Mouse (Mus musculus): Measurements from ENCODE around the gene Gm17349. TPM values are rescaled to one million over a fixed set of nuclear protein-coding genes. Genes with fewer than 3 reads are reported as not detected.

Gm17349 gene
- total RNA-seq, 1 experiment, result 2.5 TPM

- H3K4me1 ChIP-seq (ENCODE audit: control insufficient read depth in 2 of 2, insufficient read depth in 2 of 2, low read length in 2 of 2, poor library complexity in 1 of 2), result peaks cover 5 to 27% of the 10 kb centered on the region in 2 experiments; a peak in 3 of 4 replicates
- H3K9ac ChIP-seq (ENCODE audit: insufficient read depth, low read depth, low read length, poor library complexity, severe bottlenecking), result peak within 1 kb of the TSS; percentile 90
- H3K9me3 ChIP-seq (ENCODE audit: control insufficient read depth, insufficient read depth, low read depth, low read length), result no peaks in the 10 kb centered on the region
- peak within 1 kb of the TSS; percentile 17; the same call in 1 of the 2 replicates for H3K27ac ChIP-seq (ENCODE audit: insufficient read depth, low read depth, low read length, poor library complexity, severe bottlenecking)
- peak within 1 kb of the TSS; percentile 76 to 96 for H3K4me3 ChIP-seq (ENCODE audit: insufficient read depth in 1 of 2, low read depth in 1 of 2, low read length in 2 of 2, poor library complexity in 1 of 2, severe bottlenecking in 1 of 2)
- peaks cover 4% of the 10 kb centered on the region; the same call in 1 of the 2 replicates for H3K36me3 ChIP-seq (ENCODE audit: control insufficient read depth, insufficient read depth, low read length, poor library complexity, severe bottlenecking)
- TF ChIP-seq CHD2 (IDR thresholded peaks at IDR 0.05; ENCODE audit: low read depth, low read length) (peak; percentile 98), ZC3H11A (IDR thresholded peaks at IDR 0.05; ENCODE audit: borderline replicate concordance, low read depth, low read length) (no peak), ZNF384 (IDR thresholded peaks at IDR 0.05; ENCODE audit: low read depth, low read length) (no peak), HCFC1 (IDR thresholded peaks at IDR 0.05; ENCODE audit: borderline replicate concordance, insufficient read depth, low read length) (peak; percentile 89)
- peak; percentile 97 for DNase-seq (ENCODE audit: low read depth, low spot score)
- in situ Hi-C loops (cut with MboI; ENCODE audit: low sequenced_read_pairs in 2 of 2, unreplicated experiment in 2 of 2), result no loop called here
These were observed 20.3 kb upstream of the Gm17349 start, which contains the start of gene Cox14 for GRCm38 (mm10) chr15:99725341-99726155. Cox14 (plus strand) TSS chr15:99725618.

DNA sequence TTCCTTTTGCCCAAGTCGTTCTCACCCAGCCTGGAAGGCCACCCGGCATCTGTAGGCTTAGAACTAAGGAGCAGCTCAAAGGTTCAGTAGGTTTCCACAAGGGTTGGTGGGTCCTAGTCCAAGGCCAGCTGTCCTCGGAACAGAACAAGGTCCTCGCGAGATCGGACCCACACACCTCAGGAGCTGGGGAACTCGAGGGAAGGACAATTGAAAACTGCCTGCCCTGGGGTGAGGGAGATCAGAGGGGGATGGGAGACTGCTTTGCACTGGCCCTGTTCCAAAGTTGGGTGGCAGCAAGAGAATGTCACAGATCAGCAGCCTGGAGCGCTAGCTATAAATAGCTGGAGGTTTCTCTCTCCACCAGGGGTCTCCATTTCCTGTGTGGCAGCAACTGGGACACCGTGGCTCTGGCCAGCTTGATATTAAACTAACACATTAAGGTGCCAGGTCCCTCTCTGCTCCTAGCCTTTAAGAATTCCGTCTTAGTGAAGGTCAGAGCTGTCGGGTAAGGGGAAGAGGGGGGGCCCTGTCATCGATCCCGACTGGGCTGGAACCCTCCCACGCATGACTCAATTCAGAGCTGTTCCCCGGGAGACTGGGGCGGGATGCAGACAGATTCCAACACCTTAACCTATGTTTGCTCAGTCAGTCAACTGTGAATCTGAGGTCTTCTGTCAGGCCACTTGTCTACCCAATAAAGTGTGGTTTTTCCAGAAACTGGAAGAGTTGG, 19.2 kb upstream of the Gm17349 start:
- H3K36me3 ChIP-seq (ENCODE audit: control insufficient read depth, insufficient read depth, low read length, poor library complexity, severe bottlenecking), result peaks cover 4% of the 10 kb centered on the region; the same call in 1 of the 2 replicates

GRCm38 (mm10) chr15:99723515-99724291, 18.4 kb upstream of the Gm17349 start:
- in situ Hi-C loops (cut with MboI; ENCODE audit: low sequenced_read_pairs in 2 of 2, unreplicated experiment in 2 of 2), result no loop called here
- no peak for TF ChIP-seq CHD2 (IDR thresholded peaks at IDR 0.05; ENCODE audit: low read depth, low read length)
- no peak for TF ChIP-seq ZNF384 (IDR thresholded peaks at IDR 0.05; ENCODE audit: low read depth, low read length)
- no peak for TF ChIP-seq ZC3H11A (IDR thresholded peaks at IDR 0.05; ENCODE audit: borderline replicate concordance, low read depth, low read length)
- TF ChIP-seq MAFK (IDR thresholded peaks at IDR 0.05; ENCODE audit: insufficient read depth, low read depth, low read length), result no peak
- TF ChIP-seq HCFC1 (IDR thresholded peaks at IDR 0.05; ENCODE audit: borderline replicate concordance, insufficient read depth, low read length), result no peak
- Histone ChIP-seq H3K9ac (ENCODE audit: insufficient read depth, low read depth, low read length, poor library complexity, severe bottlenecking) (0 out of 2 replicates have a peak overlapping the region, but pooled peaks have one; percentile 28), H3K4me1 (ENCODE audit: control insufficient read depth in 2 of 2, insufficient read depth in 2 of 2, low read length in 2 of 2, poor library complexity in 1 of 2) (peaks cover 5 to 30% of the 10 kb centered on the region in 2 experiments; a peak in 3 of 4 replicates), H3K27ac (ENCODE audit: insufficient read depth, low read depth, low read length, poor library complexity, severe bottlenecking) (peak overlapping the region; percentile 53; the same call in 1 of the 2 replicates), H3K9me3 (ENCODE audit: control insufficient read depth, insufficient read depth, low read depth, low read length) (no peaks in the 10 kb centered on the region), H3K36me3 (ENCODE audit: control insufficient read depth, insufficient read depth, low read length, poor library complexity, severe bottlenecking) (peaks cover 4% of the 10 kb centered on the region; the same call in 1 of the 2 replicates), H3K4me3 (ENCODE audit: insufficient read depth in 1 of 2, low read depth in 1 of 2, low read length in 2 of 2, poor library complexity in 1 of 2, severe bottlenecking in 1 of 2) (0 out of 4 replicates have a peak overlapping the region, but pooled peaks have one; percentile 11 to 19)
- no peak for DNase-seq (ENCODE audit: low read depth, low spot score)

More for the DNA sequence above, 19.2 kb upstream of the Gm17349 start:
- Histone ChIP-seq H3K9me3 (ENCODE audit: control insufficient read depth, insufficient read depth, low read depth, low read length) (no peaks in the 10 kb centered on the region), H3K4me1 (ENCODE audit: control insufficient read depth in 2 of 2, insufficient read depth in 2 of 2, low read length in 2 of 2, poor library complexity in 1 of 2) (peaks cover 5 to 30% of the 10 kb centered on the region in 2 experiments; a peak in 3 of 4 replicates), H3K27ac (ENCODE audit: insufficient read depth, low read depth, low read length, poor library complexity, severe bottlenecking) (peak overlapping the region; percentile 32; the same call in 1 of the 2 replicates), H3K9ac (ENCODE audit: insufficient read depth, low read depth, low read length, poor library complexity, severe bottlenecking) (peak overlapping the region; percentile 1; the same call in 1 of the 2 replicates), H3K4me3 (ENCODE audit: insufficient read depth in 1 of 2, low read depth in 1 of 2, low read length in 2 of 2, poor library complexity in 1 of 2, severe bottlenecking in 1 of 2) (peak overlapping the region in 1 of 2 experiments; percentile 28; a peak in 2 of 4 replicates)
- in situ Hi-C loops (cut with MboI; ENCODE audit: low sequenced_read_pairs in 2 of 2, unreplicated experiment in 2 of 2), result no loop called here
- no peak for DNase-seq (ENCODE audit: low read depth, low spot score)
- TF ChIP-seq ZC3H11A (IDR thresholded peaks at IDR 0.05; ENCODE audit: borderline replicate concordance, low read depth, low read length) (no peak), HCFC1 (IDR thresholded peaks at IDR 0.05; ENCODE audit: borderline replicate concordance, insufficient read depth, low read length) (no peak), CHD2 (IDR thresholded peaks at IDR 0.05; ENCODE audit: low read depth, low read length) (no peak), MAFK (IDR thresholded peaks at IDR 0.05; ENCODE audit: insufficient read depth, low read depth, low read length) (no peak), ZNF384 (IDR thresholded peaks at IDR 0.05; ENCODE audit: low read depth, low read length) (no peak)
